Mouse (Mus musculus) granulocyte monocyte progenitor cell, adult 5-6 weeks (primary cell): ENCODE data around the gene Dab1. TPM values are rescaled to one million over a fixed set of nuclear protein-coding genes. Genes with fewer than 3 reads are reported as not detected.

Source experiments
- ATAC-seq: replicated peaks from 2 replicates; pipeline ENCODE4 v1.8.0; 2016; ENCODE audit warnings: mild to moderate bottlenecking, moderate TSS enrichment, inconsistent platforms; ENCODE audit not compliant: poor library complexity, severe bottlenecking
- total RNA-seq, 2 experiments: library from RNA; stranded (forward) in 1 of 2; stranded (reverse) in 1 of 2; fragments of 200-712, 200-1000 nt in 1 of 2; fragments of >200 nt in 1 of 2; fragmentation: Nextera tagmentation in 1 of 2; gene quantifications; 2 replicates each; pipeline ENCODE4 v1.2.3; 2014 to 2017

Gene Dab1
- total RNA-seq, 2 experiments from 2014 or later, result not detected

- no peak for ATAC-seq
These were observed 334.6 kb downstream of the Dab1 start for GRCm38 (mm10) chr4:103953652-103954220.

- ATAC-seq, result no peak
These were observed 342.2 kb downstream of the Dab1 start for GRCm38 (mm10) chr4:103961134-103962049.

- ATAC-seq, result no peak
These were observed 350.7 kb downstream of the Dab1 start for GRCm38 (mm10) chr4:103969906-103970305.

- ATAC-seq, result no peak
These were observed 355.4 kb downstream of the Dab1 start for GRCm38 (mm10) chr4:103974536-103974935.

- ATAC-seq, result no peak
These were observed 355.8 kb downstream of the Dab1 start for GRCm38 (mm10) chr4:103974946-103975345.

GRCm38 (mm10) chr4:103993884-103994283, 374.7 kb downstream of the Dab1 start:
- ATAC-seq, result no peak

GRCm38 (mm10) chr4:103994406-103994805, 375.2 kb downstream of the Dab1 start:
- ATAC-seq, result no peak

GRCm38 (mm10) chr4:104008406-104008805, 389.2 kb downstream of the Dab1 start:
- no peak for ATAC-seq

GRCm38 (mm10) chr4:104011683-104012082, 392.5 kb downstream of the Dab1 start:
- no peak for ATAC-seq

GRCm38 (mm10) chr4:104012150-104012549, 393.0 kb downstream of the Dab1 start:
- no peak for ATAC-seq

GRCm38 (mm10) chr4:104025117-104025694, 406.0 kb downstream of the Dab1 start:
- no peak for ATAC-seq

GRCm38 (mm10) chr4:104026834-104027233, 407.7 kb downstream of the Dab1 start:
- no peak for ATAC-seq

- no peak for ATAC-seq
These were observed 408.1 kb downstream of the Dab1 start for GRCm38 (mm10) chr4:104027239-104027638.

- no peak for ATAC-seq
These were observed 416.9 kb downstream of the Dab1 start for GRCm38 (mm10) chr4:104036091-104036490.

GRCm38 (mm10) chr4:104039588-104039987, 420.4 kb downstream of the Dab1 start:
- ATAC-seq, result no peak

- ATAC-seq, result no peak
These were observed 424.3 kb downstream of the Dab1 start for GRCm38 (mm10) chr4:104043441-104043840.

- no peak for ATAC-seq
These were observed 425.5 kb downstream of the Dab1 start for GRCm38 (mm10) chr4:104044634-104045033.

- ATAC-seq, result no peak
These were observed 429.0 kb downstream of the Dab1 start for GRCm38 (mm10) chr4:104047966-104048804.

GRCm38 (mm10) chr4:104057116-104057515, 438.0 kb downstream of the Dab1 start:
- ATAC-seq, result no peak

- no peak for ATAC-seq
These were observed 440.4 kb downstream of the Dab1 start for GRCm38 (mm10) chr4:104059569-104059968.
